Mouse (Mus musculus) lung, adult 18-20 months (tissue): ENCODE results near the gene Hbb-bh1.
"Not testable (repeated sequence)": the region's sequence is repeated elsewhere in the genome, so short reads cannot be mapped to it uniquely, and the experiment has no call there.

ENCODE experiments used
- DNase-seq, 2 experiments: peaks; one replicate each; pipeline ENCODE4 v3.0.0; 2022; ENCODE audit warnings: mixed read lengths in 2 of 2

The Hbb-bh1 gene

GRCm38 (mm10) chr7:103843034-103843433, at the start of gene Hbb-bh1:
Hbb-bh1 (minus strand) TSS chr7:103843164.
- DNase-seq: no peak

- no peak for DNase-seq
Measured at GRCm38 (mm10) chr7:103886152-103886551, 43.2 kb upstream of the Hbb-bh1 start, which contains the start of gene Olfr66. Olfr66 (minus strand) TSS chr7:103886252.

- DNase-seq: no peak
Measured at GRCm38 (mm10) chr7:103877093-103877492, 34.1 kb upstream of the Hbb-bh1 start.

GRCm38 (mm10) chr7:103874451-103874850, 31.5 kb upstream of the Hbb-bh1 start:
- no peak for DNase-seq

- DNase-seq: no peak
Measured at GRCm38 (mm10) chr7:103873064-103873463, 30.1 kb upstream of the Hbb-bh1 start.

GRCm38 (mm10) chr7:103870667-103871066, 27.7 kb upstream of the Hbb-bh1 start:
- no peak for DNase-seq

- no peak for DNase-seq
Measured at GRCm38 (mm10) chr7:103865716-103866115, 22.8 kb upstream of the Hbb-bh1 start.

GRCm38 (mm10) chr7:103861531-103861930, 18.6 kb upstream of the Hbb-bh1 start:
- no peak for DNase-seq

GRCm38 (mm10) chr7:103860855-103861254, 17.9 kb upstream of the Hbb-bh1 start:
- peak; percentile 1 to 4 for DNase-seq

- no peak for DNase-seq
Measured at GRCm38 (mm10) chr7:103859076-103859475, 16.1 kb upstream of the Hbb-bh1 start.

- no peak for DNase-seq
Measured at GRCm38 (mm10) chr7:103854669-103855068, 11.7 kb upstream of the Hbb-bh1 start.

GRCm38 (mm10) chr7:103853090-103853489, 10.1 kb upstream of the Hbb-bh1 start, which contains the start of gene Hbb-y:
Hbb-y (minus strand) TSS chr7:103853216.
- DNase-seq: no peak

GRCm38 (mm10) chr7:103844525-103845325, 1.8 kb upstream of the Hbb-bh1 start:
- no peak for DNase-seq

GRCm38 (mm10) chr7:103840268-103840667, 2.7 kb downstream of the Hbb-bh1 start, which contains the start of gene Hbb-bh2:
Hbb-bh2 (minus strand) TSS chr7:103840520.
- DNase-seq: no peak

- DNase-seq: no peak
Measured at GRCm38 (mm10) chr7:103827808-103828207, 15.2 kb downstream of the Hbb-bh1 start, which contains the start of gene Hbb-bs. Hbb-bs (minus strand) TSS chr7:103828096.

GRCm38 (mm10) chr7:103827139-103827538, 15.8 kb downstream of the Hbb-bh1 start:
- not testable (repeated sequence) for DNase-seq

GRCm38 (mm10) chr7:103826255-103826887, 16.6 kb downstream of the Hbb-bh1 start:
- DNase-seq: no peak

GRCm38 (mm10) chr7:103825536-103826254, 17.3 kb downstream of the Hbb-bh1 start:
- DNase-seq: no peak

GRCm38 (mm10) chr7:103824597-103824996, 18.4 kb downstream of the Hbb-bh1 start:
- no peak for DNase-seq

- not testable (repeated sequence) for DNase-seq
Measured at GRCm38 (mm10) chr7:103815085-103815484, 27.9 kb downstream of the Hbb-bh1 start.

GRCm38 (mm10) chr7:103813766-103814165, 29.2 kb downstream of the Hbb-bh1 start, which contains the start of gene Hbb-bt:
Hbb-bt (minus strand) TSS chr7:103813996.
- no peak for DNase-seq

- not testable (repeated sequence) for DNase-seq
Measured at GRCm38 (mm10) chr7:103813152-103813551, 29.8 kb downstream of the Hbb-bh1 start.

- DNase-seq: no peak
Measured at GRCm38 (mm10) chr7:103812174-103812573, 30.8 kb downstream of the Hbb-bh1 start.
